Mouse (Mus musculus): ENCODE results near the gene Pex11a. TPM values are rescaled to one million over a fixed set of nuclear protein-coding genes. Genes with fewer than 3 reads are reported as not detected.

Gene Pex11a
- polyA plus RNA-seq, 1 experiment from 2014 or later: 11.7 TPM

- Histone ChIP-seq H3K27ac (no peak overlapping the region), H3K4me3 (no peak overlapping the region), H3K9me3 (no peaks in the 10 kb centered on the region), H3K27me3 (no peaks in the 10 kb centered on the region), H3K9ac (no peak overlapping the region), H3K4me1 (no peaks in the 10 kb centered on the region), H3K36me3 (peaks cover 99% of the 10 kb centered on the region), H3K4me2 (replicated peaks) (no peak overlapping the region)
- ATAC-seq (ENCODE audit: low FRiP score, low read depth): no peak
- WGBS: 86% methylated on average over 16 of the region's 16 CpGs
Measured at GRCm38 (mm10) chr7:79702755-79703154, 40.2 kb downstream of the Pex11a start.

- no peak overlapping the region for H3K9ac ChIP-seq
- no peak overlapping the region for H3K4me2 ChIP-seq (replicated peaks)
- H3K4me1 ChIP-seq: no peaks in the 10 kb centered on the region
- no peak overlapping the region for H3K4me3 ChIP-seq
- no peak overlapping the region for H3K27ac ChIP-seq
- H3K27me3 ChIP-seq: no peaks in the 10 kb centered on the region
- 90% methylated on average over 8 of the region's 8 CpGs for WGBS
- peaks cover 95% of the 10 kb centered on the region for H3K36me3 ChIP-seq
- ATAC-seq (ENCODE audit: low FRiP score, low read depth): no peak
- H3K9me3 ChIP-seq: no peaks in the 10 kb centered on the region
Measured at GRCm38 (mm10) chr7:79696495-79696894, 46.4 kb downstream of the Pex11a start.

Other genes starting within 250 kb of the Pex11a start
- not detected in 2 replicates for gene Rhcg, start 125.5 kb downstream of the Pex11a start, polyA plus RNA-seq (2015; fragmentation: Nextera tagmentation; extraction: Ambion mirVana)
- gene Ticrr, start 82.9 kb downstream of the Pex11a start, polyA plus RNA-seq (2015; fragmentation: Nextera tagmentation; extraction: Ambion mirVana): 9.1 and 9.7 TPM in 2 replicates
- gene Kif7, start 27.4 kb downstream of the Pex11a start, polyA plus RNA-seq (2015; fragmentation: Nextera tagmentation; extraction: Ambion mirVana): 6.5 and 6.9 TPM in 2 replicates
- not detected in 2 replicates for gene Plin1, start 10.2 kb downstream of the Pex11a start, polyA plus RNA-seq (2015; fragmentation: Nextera tagmentation; extraction: Ambion mirVana)
- gene Wdr93, start within 50 bp of the Pex11a start, polyA plus RNA-seq (2015; fragmentation: Nextera tagmentation; extraction: Ambion mirVana): 0.11 and 0.27 TPM in 2 replicates
- not detected in 2 replicates for gene Mesp1, start 50.7 kb upstream of the Pex11a start, polyA plus RNA-seq (2015; fragmentation: Nextera tagmentation; extraction: Ambion mirVana)
- 0.19 and 0.22 TPM in 2 replicates for gene Mesp2, start 67.6 kb upstream of the Pex11a start, polyA plus RNA-seq (2015; fragmentation: Nextera tagmentation; extraction: Ambion mirVana)
- gene Anpep, start 117.9 kb upstream of the Pex11a start, polyA plus RNA-seq (2015; fragmentation: Nextera tagmentation; extraction: Ambion mirVana): 15.2 and 18.4 TPM in 2 replicates
- 31.6 and 32.6 TPM in 2 replicates for gene Ap3s2, start 177.5 kb upstream of the Pex11a start, polyA plus RNA-seq (2015; fragmentation: Nextera tagmentation; extraction: Ambion mirVana)
- gene Arpin, start 192.2 kb upstream of the Pex11a start, polyA plus RNA-seq (2015; fragmentation: Nextera tagmentation; extraction: Ambion mirVana): 18.8 and 20.3 TPM in 2 replicates

All from limb, embryonic 13.5 days (tissue).